Mouse (Mus musculus): ENCODE data around the gene Lysmd2. TPM values are rescaled to one million over a fixed set of nuclear protein-coding genes. Genes with fewer than 3 reads are reported as not detected.

Gene Lysmd2
- total and polyA plus RNA-seq, 3 experiments, result 11.7 to 18.1 (median 16.2) TPM

GRCm38 (mm10) chr9:75599191-75599841 lies 26.2 kb upstream of the Lysmd2 start:
- Histone ChIP-seq H3K27me3 (replicated peaks) (peaks cover 2% of the 10 kb centered on the region), H3K4me3 (replicated peaks in 1 of 3; ENCODE audit: low read depth in 2 of 3, low read length in 2 of 3, poor library complexity in 1 of 3) (no peak overlapping the region), H3K9ac (ENCODE audit: insufficient read depth, low read depth) (no peak overlapping the region), H3K27ac (ENCODE audit: insufficient read depth, low read depth) (no peak overlapping the region), H3K36me3 (replicated peaks in 1 of 2; ENCODE audit: control insufficient read depth in 1 of 2, insufficient read depth in 1 of 2, low read length in 1 of 2) (no peaks in the 10 kb centered on the region), H3K4me2 (ENCODE audit: insufficient read depth, low read depth, poor library complexity, severe bottlenecking) (no peak overlapping the region), H3K9me3 (replicated peaks; ENCODE audit: low read length) (no peaks in the 10 kb centered on the region), H3K79me2 (replicated peaks; ENCODE audit: control insufficient read depth, extremely low read depth, insufficient read depth, poor library complexity, severe bottlenecking) (no peaks in the 10 kb centered on the region), H3K4me1 (ENCODE audit: control insufficient read depth in 1 of 2, insufficient read depth in 2 of 2) (0 out of 4 replicates have a peak, but pooled peaks cover 0 to 4% of the 10 kb centered on the region in 2 experiments)
- dilution Hi-C loops (cut with MboI; ENCODE audit: extremely low pct_ligation_motif_present, extremely low pct_unique_long_range_greater_than_20kb, low sequenced_read_pairs) (no loop called here), in situ Hi-C loops (cut with MboI; ENCODE audit: low pct_ligation_motif_present, low pct_unique_long_range_greater_than_20kb, low sequenced_read_pairs) (no loop called here)
- TF ChIP-seq JUN (IDR thresholded peaks at IDR 0.05; ENCODE audit: insufficient read depth, low read depth, low read length) (no peak), MXI1 (IDR thresholded peaks at IDR 0.05; ENCODE audit: low read depth, low read length) (no peak), RAD21 (IDR thresholded peaks at IDR 0.05; ENCODE audit: low read depth, low read length) (peak; percentile 53), USF1 (IDR thresholded peaks at IDR 0.05; ENCODE audit: low read depth, low read length) (no peak), ZC3H11A (IDR thresholded peaks at IDR 0.05; ENCODE audit: low read depth, low read length) (0 out of 2 replicates have a peak, but pooled peaks have one; percentile 6), NRF1 (IDR thresholded peaks at IDR 0.05; ENCODE audit: low read depth, low read length) (no peak), SMC3 (IDR thresholded peaks at IDR 0.05; ENCODE audit: low read depth, low read length) (peak; percentile 68), CTCF (conservative IDR thresholded peaks at IDR 0.05 in 1 of 2, IDR thresholded peaks at IDR 0.05 in 1 of 2; ENCODE audit: low read depth in 2 of 2, low read length in 2 of 2) (peak in 1 of 2 experiments; percentile 65; a peak in 2 of 4 replicates)
- DNase-seq (ENCODE audit: extremely low read depth), result no peak

DNA sequence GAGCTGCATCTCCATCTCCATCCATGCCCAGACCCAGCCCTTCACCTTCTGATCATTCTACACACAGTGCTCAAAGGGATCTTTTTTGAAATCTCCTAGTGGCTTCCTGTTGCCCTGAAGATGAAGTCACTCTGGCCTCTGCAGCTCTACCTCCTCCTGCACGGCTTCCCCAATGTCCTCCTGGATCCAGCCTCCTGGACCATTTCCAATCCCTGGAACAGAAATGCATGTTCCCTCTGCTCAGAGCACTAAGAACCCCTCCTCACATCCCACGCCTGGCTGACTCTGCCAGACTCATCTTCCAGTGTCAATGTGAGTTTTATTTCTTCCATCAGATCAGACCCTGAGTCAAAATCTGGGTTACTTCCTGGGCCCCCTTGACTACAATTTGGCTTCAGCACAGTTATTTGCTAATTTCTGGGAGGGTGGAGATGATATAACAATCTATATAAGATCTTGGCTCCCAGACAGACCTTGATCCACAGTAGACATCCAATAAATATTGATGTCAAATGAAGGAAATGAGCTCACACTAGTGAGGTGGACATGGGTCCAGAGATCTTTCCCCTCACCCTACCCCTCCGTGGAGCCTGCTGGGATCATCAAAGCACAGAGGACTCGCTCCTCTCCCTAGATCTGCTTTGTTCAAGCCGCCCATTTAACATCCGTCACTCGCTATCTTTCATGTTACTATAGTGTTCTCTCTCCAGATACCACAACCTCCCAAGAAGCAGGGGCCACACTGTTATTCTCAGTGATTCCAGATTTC lies 25.2 kb upstream of the Lysmd2 start:
- no peaks in the 10 kb centered on the region for H3K9me3 ChIP-seq (replicated peaks; ENCODE audit: low read length)
- H3K27me3 ChIP-seq (replicated peaks), result peaks cover 2% of the 10 kb centered on the region
- no peak for DNase-seq (ENCODE audit: extremely low read depth)
- H3K4me2 ChIP-seq (ENCODE audit: insufficient read depth, low read depth, poor library complexity, severe bottlenecking), result no peak overlapping the region
- dilution Hi-C loops (cut with MboI; ENCODE audit: extremely low pct_ligation_motif_present, extremely low pct_unique_long_range_greater_than_20kb, low sequenced_read_pairs), result no loop called here
- TF ChIP-seq MAZ (IDR thresholded peaks at IDR 0.05; ENCODE audit: low read depth, low read length) (no peak), SMC3 (IDR thresholded peaks at IDR 0.05; ENCODE audit: low read depth, low read length) (no peak), JUN (IDR thresholded peaks at IDR 0.05; ENCODE audit: insufficient read depth, low read depth, low read length) (no peak), CTCF (conservative IDR thresholded peaks at IDR 0.05 in 1 of 2, IDR thresholded peaks at IDR 0.05 in 1 of 2; ENCODE audit: low read depth in 2 of 2, low read length in 2 of 2) (no peak), ZC3H11A (IDR thresholded peaks at IDR 0.05; ENCODE audit: low read depth, low read length) (no peak), POLR2AphosphoS2 (IDR thresholded peaks at IDR 0.05; ENCODE audit: low read depth, low read length) (no peak), TBP (conservative IDR thresholded peaks at IDR 0.05; ENCODE audit: low read depth, low read length) (no peak), RCOR1 (conservative IDR thresholded peaks at IDR 0.05; ENCODE audit: low read depth, low read length) (no peak), ZNF384 (IDR thresholded peaks at IDR 0.05; ENCODE audit: low read depth, low read length) (no peak), CHD1 (IDR thresholded peaks at IDR 0.05; ENCODE audit: low read depth, low read length) (no peak)
- no peaks in the 10 kb centered on the region for H3K36me3 ChIP-seq (replicated peaks in 1 of 2; ENCODE audit: control insufficient read depth in 1 of 2, insufficient read depth in 1 of 2, low read length in 1 of 2)
- no peaks in the 10 kb centered on the region for H3K79me2 ChIP-seq (replicated peaks; ENCODE audit: control insufficient read depth, extremely low read depth, insufficient read depth, poor library complexity, severe bottlenecking)
- H3K4me3 ChIP-seq (replicated peaks in 1 of 3; ENCODE audit: low read depth in 2 of 3, low read length in 2 of 3, poor library complexity in 1 of 3), result no peak overlapping the region
- H3K9ac ChIP-seq (ENCODE audit: insufficient read depth, low read depth), result no peak overlapping the region
- H3K27ac ChIP-seq (ENCODE audit: insufficient read depth, low read depth), result no peak overlapping the region
- 0 out of 4 replicates have a peak, but pooled peaks cover 0 to 4% of the 10 kb centered on the region in 2 experiments for H3K4me1 ChIP-seq (ENCODE audit: control insufficient read depth in 1 of 2, insufficient read depth in 2 of 2)
- in situ Hi-C loops (cut with MboI; ENCODE audit: low pct_ligation_motif_present, low pct_unique_long_range_greater_than_20kb, low sequenced_read_pairs), result no loop called here

All from CH12.LX (cell line).